Mouse (Mus musculus) liver, adult 2 months (tissue): ENCODE data around the gene Sgip1. TPM values are rescaled to one million over a fixed set of nuclear protein-coding genes. Genes with fewer than 3 reads are reported as not detected.

Experiments used
- DNase-seq: peaks from one replicate; pipeline ENCODE4 v3.0.0-alpha.2; 2011; ENCODE audit warnings: low read depth, low spot score; ENCODE audit errors: extremely low read depth
- H3K27ac ChIP-seq: fragments of 200-500 bp; replicated peaks from 2 replicates; pipeline ENCODE4 v1.5.1; 2012; ENCODE audit warnings: low read depth, mild to moderate bottlenecking, control low read depth, inconsistent platforms, low read length; ENCODE audit not compliant: insufficient read depth
- H3K27me3 ChIP-seq: fragments of 200-500 bp; 2 replicates; pipeline ENCODE4 v1.6.1; 2012; ENCODE audit warnings: mild to moderate bottlenecking, moderate library complexity, low read length, inconsistent platforms; ENCODE audit not compliant: control insufficient read depth, insufficient read depth
- H3K36me3 ChIP-seq: fragments of 200-500 bp; 2 replicates; pipeline ENCODE4 v1.6.1; 2012; ENCODE audit warnings: low read length, inconsistent platforms; ENCODE audit not compliant: control insufficient read depth, insufficient read depth
- H3K4me1 ChIP-seq: fragments of 200-500 bp; 2 replicates; pipeline ENCODE4 v1.6.1; 2011; ENCODE audit warnings: low read length; ENCODE audit not compliant: control insufficient read depth, insufficient read depth
- H3K4me3 ChIP-seq: fragments of 200-500 bp; 2 replicates; pipeline ENCODE4 v1.5.1; 2011; ENCODE audit warnings: low read depth, mild to moderate bottlenecking, control low read depth, low read length, moderate library complexity; ENCODE audit not compliant: insufficient read depth
- H3K79me2 ChIP-seq: fragments of 200-500 bp; 2 replicates; pipeline ENCODE4 v1.6.1; 2012; ENCODE audit warnings: inconsistent platforms, mild to moderate bottlenecking, low read length, moderate library complexity; ENCODE audit not compliant: control insufficient read depth, insufficient read depth
- H3K9ac ChIP-seq: fragments of 200-500 bp; 2 replicates; pipeline ENCODE4 v1.6.1; 2012; ENCODE audit warnings: low read depth, mild to moderate bottlenecking, control low read depth, inconsistent platforms, low read length
- CTCF ChIP-seq: fragments of 200-500 bp; IDR thresholded peaks from 2 replicates; pipeline ENCODE4 v1.5.1; 2011; ENCODE audit warnings: low read depth, low read length, control low read depth
- POLR2A ChIP-seq: fragments of 200-500 bp; IDR thresholded peaks from 2 replicates; pipeline ENCODE4 v1.6.1; 2011; ENCODE audit warnings: low read length, control low read depth; ENCODE audit not compliant: insufficient read depth; ENCODE audit errors: extremely low read depth
- WGBS: fragments of 180-500 bp; shearing (Covaris S2); methylation state at CpG from one replicate; pipeline ENCODE4 v1.1.7; 2018; 5-methylcytosine and 5-hydroxymethylcytosine counted together
- polyA plus RNA-seq: library from polyadenylated mRNA; depleted of rRNA; stranded (reverse); fragments of >200 nt; gene quantifications from 2 replicates; pipeline ENCODE4 v1.2.3, GENCODE M21; 2012
- total RNA-seq: library from RNA; depleted of rRNA; stranded (reverse); fragments of >200 nt; gene quantifications from 2 replicates; pipeline ENCODE4 v1.2.3, GENCODE M21; 2014

Sgip1 gene
- total and polyA plus RNA-seq, 2 experiments = 0.07 to 0.46 TPM

GRCm38 (mm10) chr4:102899683-102900082 is 158.6 kb downstream of the Sgip1 start:
- no peaks in the 10 kb centered on the region for H3K27me3 ChIP-seq
- 91% methylated on average over 5 of the region's 5 CpGs for WGBS
- H3K4me3 ChIP-seq = no peak overlapping the region
- no peaks in the 10 kb centered on the region; the same call in 1 of the 2 replicates for H3K4me1 ChIP-seq
- H3K9ac ChIP-seq = no peak overlapping the region
- TF ChIP-seq POLR2A (no peak), CTCF (no peak)
- no peak for DNase-seq
- H3K36me3 ChIP-seq = no peaks in the 10 kb centered on the region
- H3K27ac ChIP-seq = no peak overlapping the region
- no peaks in the 10 kb centered on the region for H3K79me2 ChIP-seq

GRCm38 (mm10) chr4:102900166-102900565 is 159.1 kb downstream of the Sgip1 start:
- Histone ChIP-seq H3K4me3 (no peak overlapping the region), H3K27me3 (no peaks in the 10 kb centered on the region), H3K4me1 (no peaks in the 10 kb centered on the region; the same call in 1 of the 2 replicates), H3K9ac (no peak overlapping the region), H3K79me2 (no peaks in the 10 kb centered on the region), H3K27ac (no peak overlapping the region), H3K36me3 (no peaks in the 10 kb centered on the region)
- TF ChIP-seq CTCF (no peak), POLR2A (no peak)
- DNase-seq = no peak
- 86% methylated on average over 6 of the region's 6 CpGs for WGBS

GRCm38 (mm10) chr4:102907843-102908427 is 166.8 kb downstream of the Sgip1 start:
- Histone ChIP-seq H3K27me3 (no peaks in the 10 kb centered on the region), H3K4me3 (no peak overlapping the region), H3K79me2 (no peaks in the 10 kb centered on the region), H3K4me1 (no peaks in the 10 kb centered on the region), H3K9ac (no peak overlapping the region), H3K36me3 (no peaks in the 10 kb centered on the region), H3K27ac (no peak overlapping the region)
- WGBS = 72% methylated on average over 7 of the region's 7 CpGs
- TF ChIP-seq POLR2A (no peak), CTCF (no peak)
- no peak for DNase-seq

- 96% methylated on average over 4 of the region's 4 CpGs for WGBS
- no peak for DNase-seq
- H3K36me3 ChIP-seq = no peaks in the 10 kb centered on the region
- no peaks in the 10 kb centered on the region for H3K27me3 ChIP-seq
- H3K27ac ChIP-seq = no peak overlapping the region
- H3K4me1 ChIP-seq = no peaks in the 10 kb centered on the region
- no peaks in the 10 kb centered on the region for H3K79me2 ChIP-seq
- no peak overlapping the region for H3K4me3 ChIP-seq
- no peak overlapping the region for H3K9ac ChIP-seq
- TF ChIP-seq CTCF (no peak), POLR2A (no peak)
These were observed 169.1 kb downstream of the Sgip1 start for GRCm38 (mm10) chr4:102910191-102910590.

- no peaks in the 10 kb centered on the region for H3K36me3 ChIP-seq
- no peaks in the 10 kb centered on the region for H3K79me2 ChIP-seq
- DNase-seq = no peak
- H3K4me1 ChIP-seq = no peaks in the 10 kb centered on the region
- TF ChIP-seq CTCF = no peak
- TF ChIP-seq POLR2A = no peak
- H3K9ac ChIP-seq = no peak overlapping the region
- H3K27ac ChIP-seq = no peak overlapping the region
- H3K4me3 ChIP-seq = no peak overlapping the region
- 92% methylated on average over 3 of the region's 3 CpGs for WGBS
- H3K27me3 ChIP-seq = no peaks in the 10 kb centered on the region
These were observed 172.1 kb downstream of the Sgip1 start for GRCm38 (mm10) chr4:102913176-102913575.

- H3K4me3 ChIP-seq = no peak overlapping the region
- no peak for TF ChIP-seq POLR2A
- TF ChIP-seq CTCF = no peak
- no peaks in the 10 kb centered on the region for H3K4me1 ChIP-seq
- H3K27me3 ChIP-seq = no peaks in the 10 kb centered on the region
- no peak overlapping the region for H3K27ac ChIP-seq
- H3K79me2 ChIP-seq = no peaks in the 10 kb centered on the region
- DNase-seq = no peak
- WGBS = 72% methylated on average over 5 of the region's 5 CpGs
- H3K36me3 ChIP-seq = no peaks in the 10 kb centered on the region
- no peak overlapping the region for H3K9ac ChIP-seq
These were observed 172.7 kb downstream of the Sgip1 start for GRCm38 (mm10) chr4:102913700-102914327.
